Comparison of ENCODE assay signal across 12 mouse cellular contexts in genomic region chr6:30204383-30205179, GRCm38 (mm10).
DNase-seq lines count a peak whose midpoint lies in the region; ATAC-seq and TF ChIP-seq lines count a peak whose summit lies in the region.
"Had no signal": no experiment of that assay in that cellular context is flagged by ENCODE, and none has a peak within 500 bp of the region (broad histone marks: within the 10 kb centered on the region; RNA-seq: fewer than 3 reads in every experiment).

No protein-coding gene starts in this region.

- H3K27ac ChIP-seq in gastrocnemius, adult 2 months: no peak overlapping the region
- no peak overlapping the region for H3K27ac ChIP-seq in neural tube, embryonic 15.5 days (replicated peaks)
- no peak overlapping the region for H3K27ac ChIP-seq in midbrain, postnatal 0 days (ENCODE audit: low read depth, low read length)
- H3K27ac ChIP-seq: heart, embryonic 15.5 days; lung, embryonic 15.5 days had no signal

- no peak for ATAC-seq in neural tube, embryonic 15.5 days (ENCODE audit: low FRiP score)
- no peak for ATAC-seq in midbrain, postnatal 0 days (ENCODE audit: low FRiP score)

- H3K9me3 ChIP-seq in neural tube, embryonic 15.5 days (replicated peaks): no peaks in the 10 kb centered on the region
- no peaks in the 10 kb centered on the region for H3K9me3 ChIP-seq in midbrain, postnatal 0 days (ENCODE audit: low read length)
- H3K9me3 ChIP-seq: heart, embryonic 15.5 days; lung, embryonic 15.5 days had no signal

- TF ChIP-seq CTCF in gastrocnemius, adult 2 months (IDR thresholded peaks at IDR 0.05): no peak
- TF ChIP-seq CTCF in midbrain, postnatal 0 days (IDR thresholded peaks at IDR 0.05): no peak

- H3K36me3 ChIP-seq in neural tube, embryonic 15.5 days: no peaks in the 10 kb centered on the region
- no peaks in the 10 kb centered on the region for H3K36me3 ChIP-seq in midbrain, postnatal 0 days (ENCODE audit: insufficient read depth, low read length)
- H3K36me3 ChIP-seq: heart, embryonic 15.5 days; lung, embryonic 15.5 days had no signal

- WGBS in neural tube, embryonic 15.5 days: 53% methylated on average over 20 of the region's 20 CpGs
- 42% methylated on average over 20 of the region's 20 CpGs for WGBS in midbrain, postnatal 0 days

- intact Hi-C loops in gastrocnemius, adult 2 months (cut with DNase I): loop anchor here (5.0 to 10.0 kb wide), 3 partner anchors 110 to 352 kb away; no protein-coding TSS in a partner anchor

- H3K27me3 ChIP-seq in neural tube, embryonic 15.5 days (replicated peaks): no peaks in the 10 kb centered on the region
- no peaks in the 10 kb centered on the region for H3K27me3 ChIP-seq in midbrain, postnatal 0 days (ENCODE audit: insufficient read depth, low read length)
- H3K27me3 ChIP-seq: heart, embryonic 15.5 days; lung, embryonic 15.5 days had no signal

- peak overlapping the region; percentile 13 for H3K4me3 ChIP-seq in gastrocnemius, adult 2 months
- H3K4me3 ChIP-seq in neural tube, embryonic 15.5 days (replicated peaks): no peak overlapping the region
- H3K4me3 ChIP-seq in midbrain, postnatal 0 days (ENCODE audit: low read depth, low read length): no peak overlapping the region
- H3K4me3 ChIP-seq: heart, embryonic 15.5 days; lung, embryonic 15.5 days had no signal

- no peak overlapping the region for H3K9ac ChIP-seq in neural tube, embryonic 15.5 days (replicated peaks)
- H3K9ac ChIP-seq in midbrain, postnatal 0 days (replicated peaks; ENCODE audit: low read length, poor library complexity, severe bottlenecking): no peak overlapping the region
- H3K9ac ChIP-seq: heart, embryonic 15.5 days; lung, embryonic 15.5 days had no signal

- no peak overlapping the region for H3K4me2 ChIP-seq in neural tube, embryonic 15.5 days
- H3K4me2 ChIP-seq in midbrain, postnatal 0 days (ENCODE audit: low read depth, low read length, poor library complexity, severe bottlenecking): no peak overlapping the region

- H3K4me1 ChIP-seq in neural tube, embryonic 15.5 days: peaks cover 5% of the 10 kb centered on the region; the same call in 1 of the 2 replicates
- no peaks in the 10 kb centered on the region for H3K4me1 ChIP-seq in midbrain, postnatal 0 days (ENCODE audit: insufficient read depth, low read length)

- DNase-seq in gastrocnemius, adult 2 months: no peak
- no peak for DNase-seq in gastrocnemius, postnatal 25 days
- DNase-seq in neural tube, embryonic 10.5 days (ENCODE audit: extremely low spot score, low spot score): peak; percentile 44
- DNase-seq in embryo, embryonic 10.5 days (ENCODE audit: low spot score): peak; percentile 37
- peak; percentile 35 for DNase-seq in midbrain, postnatal 0 days (ENCODE audit: low spot score)
- DNase-seq in kidney, adult 9 months: no peak
- DNase-seq in adrenal gland, postnatal 10 days: no peak
- DNase-seq: adrenal gland, adult 8-10 months; kidney, adult 2 months had no signal

Comparison
In these comparisons a context has a peak if more than half of its experiments do, and no peak if none do; other contexts are left out.
1. DNase-seq: peak in neural tube, embryonic 10.5 days (single experiment), embryo, embryonic 10.5 days (single experiment) and midbrain, postnatal 0 days (single experiment); none in gastrocnemius, adult 2 months (single experiment), gastrocnemius, postnatal 25 days (single experiment), kidney, adult 9 months (single experiment) and adrenal gland, postnatal 10 days (single experiment).